Mouse (Mus musculus): Measurements from ENCODE around the gene Klhl2. TPM values are rescaled to one million over a fixed set of nuclear protein-coding genes. Genes with fewer than 3 reads are reported as not detected.

Gene Klhl2
- polyA plus RNA-seq, 1 experiment = 6.7 TPM

GRCm38 (mm10) chr8:64848245-64848785 is 1.5 kb downstream of the Klhl2 start:
- Histone ChIP-seq H3ac (ENCODE audit: control insufficient read depth, insufficient read length) (no peak overlapping the region), H3K4me3 (peak overlapping the region; percentile 55), H3K27me3 (ENCODE audit: control insufficient read depth, insufficient read depth, insufficient read length) (no peaks in the 10 kb centered on the region), H3K79me2 (ENCODE audit: control insufficient read depth, insufficient read depth) (peaks cover 30% of the 10 kb centered on the region), H3K4me2 (ENCODE audit: low read depth) (peak overlapping the region; percentile 85), H3K36me3 (ENCODE audit: control insufficient read depth, insufficient read depth) (no peaks in the 10 kb centered on the region)
- TF ChIP-seq E2F4 (IDR thresholded peaks at IDR 0.05; ENCODE audit: insufficient read depth) (no peak), POLR2AphosphoS2 (IDR thresholded peaks at IDR 0.05; ENCODE audit: insufficient read length, low read depth) (no peak), TCF3 (IDR thresholded peaks at IDR 0.05; ENCODE audit: insufficient read length, low read depth) (no peak), MYOD1 (IDR thresholded peaks at IDR 0.05; ENCODE audit: control insufficient read depth in 1 of 3, insufficient read length in 2 of 3, low read depth in 2 of 3) (no peak), USF1 (IDR thresholded peaks at IDR 0.05; ENCODE audit: low read depth) (no peak), MAX (IDR thresholded peaks at IDR 0.05; ENCODE audit: low read depth) (no peak), POLR2A (IDR thresholded peaks at IDR 0.05; ENCODE audit: insufficient read length, low read depth) (no peak), CEBPB (IDR thresholded peaks at IDR 0.05; ENCODE audit: insufficient read depth, poor library complexity, severe bottlenecking) (no peak), TCF12 (IDR thresholded peaks at IDR 0.05; ENCODE audit: insufficient read depth, poor library complexity, severe bottlenecking) (no peak), MYOG (IDR thresholded peaks at IDR 0.05; ENCODE audit: control insufficient read depth in 1 of 3, insufficient read depth in 1 of 3, insufficient read length in 2 of 3, low read depth in 2 of 3) (no peak), REST (IDR thresholded peaks at IDR 0.05; ENCODE audit: insufficient read depth, insufficient read length) (no peak), SRF (IDR thresholded peaks at IDR 0.05; ENCODE audit: control insufficient read depth, insufficient read length, low read depth) (no peak)

GRCm38 (mm10) chr8:64847650-64848049 is 2.2 kb downstream of the Klhl2 start:
- no peak overlapping the region for H3ac ChIP-seq (ENCODE audit: control insufficient read depth, insufficient read length)
- H3K36me3 ChIP-seq (ENCODE audit: control insufficient read depth, insufficient read depth) = no peaks in the 10 kb centered on the region
- no peak overlapping the region for H3K4me3 ChIP-seq
- H3K79me2 ChIP-seq (ENCODE audit: control insufficient read depth, insufficient read depth) = peaks cover 37% of the 10 kb centered on the region
- TF ChIP-seq MAX (IDR thresholded peaks at IDR 0.05; ENCODE audit: low read depth) (no peak), POLR2AphosphoS2 (IDR thresholded peaks at IDR 0.05; ENCODE audit: insufficient read length, low read depth) (no peak), MYOD1 (IDR thresholded peaks at IDR 0.05; ENCODE audit: control insufficient read depth in 1 of 3, insufficient read length in 2 of 3, low read depth in 2 of 3) (no peak), E2F4 (IDR thresholded peaks at IDR 0.05; ENCODE audit: insufficient read depth) (no peak), POLR2A (IDR thresholded peaks at IDR 0.05; ENCODE audit: insufficient read length, low read depth) (no peak), REST (IDR thresholded peaks at IDR 0.05; ENCODE audit: insufficient read depth, insufficient read length) (no peak), MYOG (IDR thresholded peaks at IDR 0.05; ENCODE audit: control insufficient read depth in 1 of 3, insufficient read depth in 1 of 3, insufficient read length in 2 of 3, low read depth in 2 of 3) (no peak), TCF3 (IDR thresholded peaks at IDR 0.05; ENCODE audit: insufficient read length, low read depth) (no peak), TCF12 (IDR thresholded peaks at IDR 0.05; ENCODE audit: insufficient read depth, poor library complexity, severe bottlenecking) (no peak), SRF (IDR thresholded peaks at IDR 0.05; ENCODE audit: control insufficient read depth, insufficient read length, low read depth) (no peak), CEBPB (IDR thresholded peaks at IDR 0.05; ENCODE audit: insufficient read depth, poor library complexity, severe bottlenecking) (no peak), USF1 (IDR thresholded peaks at IDR 0.05; ENCODE audit: low read depth) (no peak)
- no peak overlapping the region for H3K4me2 ChIP-seq (ENCODE audit: low read depth)
- no peaks in the 10 kb centered on the region for H3K27me3 ChIP-seq (ENCODE audit: control insufficient read depth, insufficient read depth, insufficient read length)

GRCm38 (mm10) chr8:64847241-64847640 is 2.6 kb downstream of the Klhl2 start:
- Histone ChIP-seq H3K4me2 (ENCODE audit: low read depth) (no peak overlapping the region), H3K4me3 (no peak overlapping the region)

GRCm38 (mm10) chr8:64845314-64845713 is 4.5 kb downstream of the Klhl2 start:
- no peak overlapping the region for H3K4me2 ChIP-seq (ENCODE audit: low read depth)
- no peak overlapping the region for H3K4me3 ChIP-seq
- no peaks in the 10 kb centered on the region for H3K27me3 ChIP-seq (ENCODE audit: control insufficient read depth, insufficient read depth, insufficient read length)
- peaks cover 51% of the 10 kb centered on the region for H3K79me2 ChIP-seq (ENCODE audit: control insufficient read depth, insufficient read depth)
- no peak overlapping the region for H3ac ChIP-seq (ENCODE audit: control insufficient read depth, insufficient read length)
- no peaks in the 10 kb centered on the region for H3K36me3 ChIP-seq (ENCODE audit: control insufficient read depth, insufficient read depth)
- no peak for TF ChIP-seq TCF3 (IDR thresholded peaks at IDR 0.05; ENCODE audit: insufficient read length, low read depth)
- no peak for TF ChIP-seq MYOD1 (IDR thresholded peaks at IDR 0.05; ENCODE audit: control insufficient read depth in 1 of 3, insufficient read length in 2 of 3, low read depth in 2 of 3)
- TF ChIP-seq MYOG (IDR thresholded peaks at IDR 0.05; ENCODE audit: control insufficient read depth in 1 of 3, insufficient read depth in 1 of 3, insufficient read length in 2 of 3, low read depth in 2 of 3) = no peak
- TF ChIP-seq POLR2A (IDR thresholded peaks at IDR 0.05; ENCODE audit: insufficient read length, low read depth) = no peak
- no peak for TF ChIP-seq USF1 (IDR thresholded peaks at IDR 0.05; ENCODE audit: low read depth)
- TF ChIP-seq SRF (IDR thresholded peaks at IDR 0.05; ENCODE audit: control insufficient read depth, insufficient read length, low read depth) = no peak
- no peak for TF ChIP-seq POLR2AphosphoS2 (IDR thresholded peaks at IDR 0.05; ENCODE audit: insufficient read length, low read depth)
- TF ChIP-seq E2F4 (IDR thresholded peaks at IDR 0.05; ENCODE audit: insufficient read depth) = no peak
- no peak for TF ChIP-seq REST (IDR thresholded peaks at IDR 0.05; ENCODE audit: insufficient read depth, insufficient read length)
- TF ChIP-seq MAX (IDR thresholded peaks at IDR 0.05; ENCODE audit: low read depth) = no peak
- TF ChIP-seq CEBPB (IDR thresholded peaks at IDR 0.05; ENCODE audit: insufficient read depth, poor library complexity, severe bottlenecking) = no peak
- no peak for TF ChIP-seq TCF12 (IDR thresholded peaks at IDR 0.05; ENCODE audit: insufficient read depth, poor library complexity, severe bottlenecking)

More at GRCm38 (mm10) chr8:64847241-64847640, 2.6 kb downstream of the Klhl2 start:
- H3K27me3 ChIP-seq (ENCODE audit: control insufficient read depth, insufficient read depth, insufficient read length) = no peaks in the 10 kb centered on the region
- no peaks in the 10 kb centered on the region for H3K36me3 ChIP-seq (ENCODE audit: control insufficient read depth, insufficient read depth)
- peaks cover 37% of the 10 kb centered on the region for H3K79me2 ChIP-seq (ENCODE audit: control insufficient read depth, insufficient read depth)
- no peak overlapping the region for H3ac ChIP-seq (ENCODE audit: control insufficient read depth, insufficient read length)
- TF ChIP-seq POLR2AphosphoS2 (IDR thresholded peaks at IDR 0.05; ENCODE audit: insufficient read length, low read depth) (no peak), E2F4 (IDR thresholded peaks at IDR 0.05; ENCODE audit: insufficient read depth) (no peak), TCF12 (IDR thresholded peaks at IDR 0.05; ENCODE audit: insufficient read depth, poor library complexity, severe bottlenecking) (no peak), USF1 (IDR thresholded peaks at IDR 0.05; ENCODE audit: low read depth) (no peak), REST (IDR thresholded peaks at IDR 0.05; ENCODE audit: insufficient read depth, insufficient read length) (no peak), POLR2A (IDR thresholded peaks at IDR 0.05; ENCODE audit: insufficient read length, low read depth) (no peak), MAX (IDR thresholded peaks at IDR 0.05; ENCODE audit: low read depth) (no peak)
